Mouse (Mus musculus): Measurements from ENCODE around the gene P2ry14. TPM values are rescaled to one million over a fixed set of nuclear protein-coding genes. Genes with fewer than 3 reads are reported as not detected.

The P2ry14 gene
- total RNA-seq, 2 experiments from 2014 or later, result 1.6 to 1.7 TPM

Other genes with a start within 250 kb of the P2ry14 start
- under 1 TPM; 0.35 to 0.46 TPM for gene Med12l, start 147.8 kb downstream of the P2ry14 start, total RNA-seq (2021)
- gene Gpr171, start 51.8 kb downstream of the P2ry14 start, total RNA-seq (2021), result not detected
- gene Gpr87, start 41.5 kb upstream of the P2ry14 start, total RNA-seq (2021), result not detected
- gene P2ry13, start 57.3 kb upstream of the P2ry14 start, total RNA-seq (2021), result under 1 TPM; 0.23 to 0.30 TPM
- 1 to 10 TPM in 1 of 2 experiments, under 1 TPM in 1; 0.69 to 1.1 TPM for gene P2ry12, start 109.3 kb upstream of the P2ry14 start, total RNA-seq (2021)
- 1 to 10 TPM; 3.0 to 3.5 TPM for gene Igsf10, start 190.8 kb upstream of the P2ry14 start, total RNA-seq (2021)